Mouse (Mus musculus) brain, adult 2 months (tissue): Measurements from ENCODE around the gene Hmgb4.

Source experiments
- DNase-seq: peaks from one replicate; pipeline ENCODE4 v3.0.0; 2011; ENCODE audit warnings: low read depth, low spot score

The Hmgb4 gene

DNA sequence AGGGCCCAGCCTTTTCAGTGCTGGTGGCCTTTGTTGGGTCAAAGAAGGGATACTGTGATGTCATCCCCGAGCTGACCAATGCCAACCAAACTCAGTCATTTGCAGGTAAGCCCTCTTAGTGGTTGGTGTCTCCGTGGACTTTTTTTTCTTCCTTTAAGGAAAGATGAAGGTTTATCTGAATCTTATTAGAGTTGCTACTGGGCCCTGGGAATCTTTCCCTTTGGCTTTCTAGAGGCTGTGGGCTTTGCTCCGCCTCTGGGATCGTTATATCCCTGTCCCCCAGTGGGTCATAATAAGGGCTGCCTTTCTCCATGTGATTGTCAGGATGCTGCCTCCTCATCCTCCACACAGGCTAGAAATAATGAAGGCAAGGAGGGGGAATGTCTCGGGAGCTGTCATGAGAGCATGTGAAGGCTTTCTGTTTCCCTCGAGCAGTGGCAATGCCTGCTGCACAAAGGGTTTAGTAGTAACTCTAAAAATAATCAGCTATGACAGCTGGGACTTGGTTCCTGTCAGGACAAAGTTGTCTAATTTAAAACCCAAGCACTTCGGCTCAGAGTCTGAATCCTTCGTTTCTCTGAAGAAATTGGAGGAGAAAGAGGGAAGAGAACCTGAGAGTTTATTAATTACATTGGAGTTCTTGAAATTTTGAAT is at the start of gene Hmgb4:
Gene Hmgb4, minus strand, starts transcription at position 51 of the 654 bp plus-strand sequence.
- DNase-seq, result peak; percentile 75

- peak; percentile 47 for DNase-seq
Observed at GRCm38 (mm10) chr4:128306011-128306410, 45.3 kb upstream of the Hmgb4 start.

GRCm38 (mm10) chr4:128304049-128304448 is 43.3 kb upstream of the Hmgb4 start:
- DNase-seq, result peak; percentile 85

DNA sequence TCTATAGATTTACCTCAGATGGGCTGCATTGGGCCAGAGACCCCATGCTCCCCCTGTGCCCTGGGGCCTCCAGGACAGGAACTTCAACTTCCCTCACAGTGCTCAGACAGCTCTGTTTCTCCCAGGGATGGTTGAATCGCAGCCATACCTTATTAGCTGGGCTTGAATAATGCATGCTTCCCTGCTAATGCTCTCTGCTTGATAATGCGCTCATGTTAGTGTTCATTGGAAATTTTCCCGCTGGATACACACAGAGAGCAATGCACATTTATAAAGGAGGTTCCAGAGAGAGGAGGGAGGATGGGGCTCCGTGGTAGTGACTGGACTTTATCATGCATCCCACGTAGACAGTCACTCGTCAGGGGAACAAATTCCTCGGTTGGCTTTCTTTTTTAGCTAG is 27.3 kb upstream of the Hmgb4 start:
- DNase-seq, result peak; percentile 9

GRCm38 (mm10) chr4:128285009-128285408 is 24.3 kb upstream of the Hmgb4 start:
- DNase-seq, result peak; percentile 66

- peak; percentile 66 for DNase-seq
Observed at GRCm38 (mm10) chr4:128275586-128275985, 14.8 kb upstream of the Hmgb4 start.

GRCm38 (mm10) chr4:128275116-128275515 is 14.4 kb upstream of the Hmgb4 start:
- peak; percentile 54 for DNase-seq

GRCm38 (mm10) chr4:128273146-128273545 is 12.4 kb upstream of the Hmgb4 start:
- DNase-seq, result no peak

GRCm38 (mm10) chr4:128272501-128272900 is 11.7 kb upstream of the Hmgb4 start:
- peak; percentile 20 for DNase-seq

DNA sequence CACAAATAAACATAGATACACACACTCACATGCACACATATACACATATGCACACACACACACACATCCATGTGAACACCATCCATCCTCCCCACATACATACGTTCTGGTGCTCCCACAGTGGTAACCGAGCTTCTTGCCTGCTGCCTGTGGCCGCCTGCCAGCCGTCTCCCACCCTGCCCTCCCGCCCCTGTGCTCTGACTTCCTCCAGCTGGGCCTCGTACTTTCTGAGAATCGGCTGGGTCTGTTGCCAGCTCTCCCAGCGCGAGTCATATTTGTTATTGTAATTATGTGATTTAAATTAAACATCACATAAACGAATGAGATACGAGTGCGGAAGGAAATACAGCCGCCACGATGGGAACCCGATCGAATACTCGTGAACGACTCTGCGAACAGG is 10.2 kb upstream of the Hmgb4 start:
- peak; percentile 26 for DNase-seq

DNA sequence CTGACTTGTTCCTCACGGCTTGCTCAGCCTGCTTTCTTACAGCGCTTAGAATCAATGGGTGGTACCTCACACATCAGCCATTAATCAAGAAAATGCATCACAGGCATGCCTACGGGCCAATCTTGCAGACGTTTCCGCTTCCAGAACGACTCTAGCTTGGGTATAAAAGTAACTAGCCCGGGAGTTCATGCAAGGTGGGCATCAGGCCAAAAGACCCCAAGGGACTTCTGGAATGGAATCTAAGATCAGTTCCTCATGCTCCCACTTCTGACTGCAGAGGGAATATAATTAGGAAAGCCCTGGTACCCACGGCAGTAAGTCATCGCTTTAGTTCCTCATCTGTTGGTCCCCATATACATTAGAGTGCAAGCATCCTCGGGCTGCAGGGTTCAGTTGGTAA is 9.4 kb upstream of the Hmgb4 start:
- DNase-seq, result no peak

DNA sequence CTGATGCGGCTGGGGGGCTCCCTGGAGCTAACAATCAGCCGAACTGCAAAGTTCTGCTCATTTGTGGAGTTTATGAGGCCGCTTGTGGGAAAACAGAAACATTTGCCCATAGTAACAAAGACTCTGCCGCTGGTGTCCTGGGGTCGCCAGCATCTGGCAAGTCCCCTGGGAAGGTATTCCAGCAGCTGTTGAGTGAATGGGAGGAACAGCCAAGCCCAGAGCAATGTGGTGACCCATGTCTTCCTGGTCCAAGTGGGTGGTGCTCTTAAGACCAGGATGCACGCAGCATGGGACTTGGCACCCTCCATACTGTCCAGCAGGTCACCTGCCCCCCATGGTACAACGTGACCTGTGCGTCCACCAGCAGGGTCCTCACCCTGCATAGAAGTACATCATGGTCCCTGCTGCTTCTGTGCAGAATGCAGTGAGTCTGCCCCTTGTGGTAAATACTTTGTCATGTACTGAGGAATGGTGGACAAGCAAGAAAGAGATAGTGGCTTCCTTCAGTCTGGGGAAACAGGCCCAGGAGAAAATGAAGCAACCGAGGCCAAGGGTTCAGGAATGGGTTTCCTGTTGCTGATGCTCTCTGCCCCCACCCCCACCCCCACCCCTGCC is 8.6 kb upstream of the Hmgb4 start:
- no peak for DNase-seq

DNA sequence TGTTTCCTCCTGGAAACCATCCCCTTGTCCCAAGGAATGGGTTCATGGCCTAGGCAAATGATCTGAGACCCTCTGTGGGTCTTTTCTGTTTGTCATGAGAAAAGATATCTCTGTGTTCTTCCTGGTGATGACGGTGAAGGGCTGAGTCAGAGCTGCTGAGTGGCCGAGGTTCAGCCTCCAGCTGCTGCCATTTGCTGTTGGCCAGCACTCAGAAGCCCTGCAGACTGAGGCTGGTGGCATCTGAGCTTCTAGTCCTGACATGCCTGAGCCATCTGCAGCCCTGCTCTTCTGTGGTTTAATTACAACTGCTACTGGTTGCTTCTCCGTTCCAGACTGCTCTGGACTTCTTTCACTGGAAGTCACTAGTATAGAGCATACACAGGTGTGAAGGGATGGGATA is 4.6 kb upstream of the Hmgb4 start:
- peak; percentile 47 for DNase-seq

DNA sequence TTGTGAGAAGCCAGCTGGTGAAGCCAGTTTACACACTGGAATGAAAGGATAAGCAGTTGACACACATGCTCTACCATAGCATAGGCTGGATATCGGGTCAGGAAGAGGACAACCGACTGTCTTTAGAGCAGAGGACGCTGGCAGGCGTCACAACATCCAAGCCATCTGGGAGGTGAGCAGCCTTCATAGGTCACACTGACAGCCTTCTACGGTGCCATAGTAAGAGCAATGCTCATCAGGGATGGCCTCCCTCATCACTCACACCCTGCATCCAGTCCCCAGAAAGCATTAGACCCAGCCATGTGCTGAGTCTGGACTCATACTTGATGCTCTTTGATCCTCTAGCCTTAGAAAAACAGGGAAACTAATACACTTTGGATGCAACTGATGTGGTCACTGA is 3.7 kb upstream of the Hmgb4 start:
- DNase-seq, result no peak

GRCm38 (mm10) chr4:128259211-128259610 is 1.5 kb downstream of the Hmgb4 start:
- DNase-seq, result peak; percentile 53

DNA sequence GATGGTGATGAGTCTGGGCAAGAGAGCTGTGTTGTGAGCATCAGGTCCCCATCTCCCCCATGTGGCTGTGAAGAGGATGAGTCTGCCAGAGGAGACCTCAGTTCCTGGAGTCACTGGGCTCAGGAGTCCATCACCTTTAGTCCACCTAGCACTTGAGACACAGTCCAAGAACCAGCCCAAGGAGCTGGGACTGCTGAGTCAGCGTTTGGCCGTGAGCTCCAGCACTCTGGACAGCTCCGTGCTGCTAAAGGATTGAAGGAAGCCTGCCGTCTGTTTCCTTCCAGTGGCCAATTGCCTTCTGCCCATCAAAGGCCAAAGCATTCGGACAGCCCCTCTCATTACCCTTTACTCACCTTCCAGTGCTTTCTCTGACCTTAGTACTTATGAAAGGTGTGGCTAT is 12.1 kb downstream of the Hmgb4 start:
- no peak for DNase-seq

DNA sequence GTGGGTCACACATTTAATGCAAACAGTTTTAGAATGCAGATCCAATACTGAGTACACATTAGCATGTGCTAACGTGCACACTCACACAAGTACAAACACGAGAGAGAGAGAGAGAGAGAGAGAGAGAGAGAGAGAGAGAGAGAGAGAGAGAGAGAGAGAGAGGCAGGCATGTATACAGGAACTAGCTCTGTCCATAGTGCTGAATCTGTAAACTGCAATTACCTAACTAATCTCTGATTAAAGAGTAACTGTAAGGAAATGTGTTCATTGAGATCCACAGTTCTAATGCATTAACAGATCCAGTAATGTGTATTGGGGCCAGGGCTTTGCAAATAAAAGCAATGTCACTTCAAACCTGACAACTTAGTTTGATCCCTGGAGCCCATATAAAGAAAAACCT is 15.6 kb downstream of the Hmgb4 start:
- no peak for DNase-seq

DNA sequence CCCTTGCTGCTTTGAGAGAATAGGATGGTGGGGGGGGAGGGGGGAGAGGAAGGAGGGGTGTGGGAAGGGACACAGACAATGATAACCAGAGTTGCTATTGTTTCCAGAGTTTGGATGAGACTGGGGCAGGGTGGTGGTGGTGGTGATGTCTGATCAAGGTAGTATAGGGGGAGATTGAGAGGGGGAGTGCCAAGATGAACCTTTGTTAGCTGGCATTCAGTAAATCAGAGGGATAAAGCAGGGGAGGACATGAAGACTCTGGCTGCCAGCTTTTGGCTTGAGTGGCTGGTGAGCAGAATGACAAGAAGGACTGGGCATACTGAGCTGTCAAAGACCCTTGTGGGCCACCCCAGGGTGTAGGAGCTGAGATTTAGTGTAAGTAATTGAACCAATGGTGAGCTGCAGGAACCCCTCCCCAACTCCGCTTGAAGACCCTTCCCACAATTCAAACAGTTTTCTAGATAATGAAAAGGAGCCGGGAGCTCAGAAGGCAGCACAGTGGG is 18.9 kb downstream of the Hmgb4 start:
- no peak for DNase-seq

DNA sequence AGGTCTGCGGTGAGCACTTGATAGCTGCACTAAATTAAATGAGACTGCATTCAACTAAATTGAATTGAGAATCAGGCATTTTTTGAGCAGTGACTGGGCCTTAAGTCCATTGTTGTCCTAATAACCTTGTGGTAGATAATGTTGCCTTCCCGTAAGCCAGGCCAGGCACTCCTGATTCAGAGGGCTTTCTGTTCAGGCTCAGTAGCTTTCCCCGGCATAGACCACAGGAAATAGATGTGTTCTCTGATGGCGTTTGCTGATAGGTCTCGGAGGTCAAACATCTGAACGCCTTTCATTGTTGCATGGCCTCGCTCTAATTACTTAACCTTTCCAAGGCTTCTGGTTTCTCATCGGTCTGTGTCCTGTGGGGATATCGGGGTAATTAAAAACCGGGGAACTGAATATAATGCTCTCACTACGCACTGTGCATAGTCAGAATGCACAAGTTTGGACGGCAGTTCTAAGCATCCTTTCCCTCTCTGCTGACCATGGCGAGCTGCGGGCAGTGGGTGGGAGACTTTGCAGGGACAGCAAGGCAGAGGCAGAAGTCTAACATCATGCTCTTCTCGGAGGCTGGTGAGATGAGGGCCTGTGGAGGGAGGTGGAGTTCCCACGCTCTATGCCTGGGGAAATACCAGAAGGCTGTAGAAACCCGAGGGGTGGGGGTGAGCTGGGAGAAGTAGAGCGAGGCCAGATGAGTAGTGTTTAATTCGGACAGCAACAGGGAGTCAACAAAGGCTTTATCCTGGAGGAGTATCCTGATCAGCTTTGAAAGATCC is 19.5 kb downstream of the Hmgb4 start:
- peak; percentile 41 for DNase-seq

DNA sequence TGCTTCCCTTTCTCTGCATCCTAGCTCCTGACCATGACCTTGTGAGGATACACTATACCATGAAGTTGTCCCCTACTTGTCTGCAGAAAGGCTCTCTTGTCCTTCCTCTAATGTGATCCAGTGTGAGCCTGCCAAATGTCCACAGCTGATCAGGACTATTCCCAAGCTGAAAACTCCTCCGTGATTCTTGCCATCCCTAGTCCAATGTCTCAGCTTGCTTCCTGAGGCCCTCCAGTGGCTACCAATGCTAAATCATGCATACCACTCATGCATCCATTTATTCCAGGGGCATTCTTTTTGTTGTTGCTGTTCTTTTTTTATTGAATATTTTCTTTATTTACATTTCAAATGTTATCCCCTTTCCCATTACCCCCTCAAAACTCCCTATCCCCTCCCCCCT is 21.6 kb downstream of the Hmgb4 start:
- peak; percentile 68 for DNase-seq

DNA sequence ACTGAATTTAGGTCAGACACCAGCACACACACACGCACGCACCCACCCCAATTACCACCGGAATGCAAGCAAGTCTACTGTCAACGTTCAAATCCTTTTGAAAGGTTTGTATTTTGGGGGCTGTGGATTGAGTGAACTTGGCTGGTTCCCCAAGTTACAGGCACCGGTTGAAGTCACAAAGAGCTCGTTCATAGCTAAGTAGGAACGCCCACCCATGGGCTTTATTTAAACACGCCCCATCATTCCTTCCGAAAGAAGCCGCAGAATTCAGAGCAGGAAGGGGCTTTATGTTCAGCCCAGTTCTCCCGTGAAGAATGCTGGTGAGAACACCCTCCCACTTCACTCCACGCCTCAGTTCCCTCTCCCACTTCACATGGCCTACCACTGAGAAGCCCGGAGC is 27.3 kb downstream of the Hmgb4 start:
- DNase-seq, result peak; percentile 70
